ENCODE assay signal across 9 mouse cellular contexts in genomic region chr13:53471926-53472613, GRCm38 (mm10). TPM values are rescaled to one million over a fixed set of nuclear protein-coding genes. Genes with fewer than 3 reads are reported as not detected.
DNase-seq lines count a peak whose midpoint lies in the region; ATAC-seq and TF ChIP-seq lines count a peak whose summit lies in the region.
"Had no signal": no experiment of that assay in that cellular context is flagged by ENCODE, and none has a peak within 500 bp of the region (broad histone marks: within the 10 kb centered on the region; RNA-seq: fewer than 3 reads in every experiment).

No protein-coding gene starts in this region.

- no peaks in the 10 kb centered on the region for H3K9me3 ChIP-seq in lung, postnatal 0 days (ENCODE audit: low read length)
- H3K9me3 ChIP-seq in limb, embryonic 12.5 days = no peaks in the 10 kb centered on the region
- no peaks in the 10 kb centered on the region for H3K9me3 ChIP-seq in stomach, embryonic 15.5 days

- peak overlapping the region; percentile 75 for H3K4me2 ChIP-seq in lung, postnatal 0 days (replicated peaks; ENCODE audit: low read depth, low read length)
- H3K4me2 ChIP-seq in limb, embryonic 12.5 days = peak overlapping the region; percentile 88
- H3K4me2 ChIP-seq in stomach, embryonic 15.5 days = peak overlapping the region; percentile 89

- H3K27ac ChIP-seq in lung, postnatal 0 days (ENCODE audit: low read length) = no peak overlapping the region
- H3K27ac ChIP-seq in limb, embryonic 12.5 days = peak overlapping the region; percentile 87
- H3K27ac ChIP-seq in stomach, embryonic 15.5 days = no peak overlapping the region

- peaks cover 73% of the 10 kb centered on the region for H3K27me3 ChIP-seq in lung, postnatal 0 days (replicated peaks; ENCODE audit: insufficient read depth, low read length)
- H3K27me3 ChIP-seq in limb, embryonic 12.5 days = peaks cover 90% of the 10 kb centered on the region
- peaks cover 87% of the 10 kb centered on the region for H3K27me3 ChIP-seq in stomach, embryonic 15.5 days (replicated peaks)

- TF ChIP-seq CTCF in lung, postnatal 0 days (IDR thresholded peaks at IDR 0.05) = no peak

- peak overlapping the region; percentile 47 for H3K4me3 ChIP-seq in lung, postnatal 0 days (ENCODE audit: low read depth, low read length)
- H3K4me3 ChIP-seq in limb, embryonic 12.5 days (replicated peaks) = peak overlapping the region; percentile 64
- peak overlapping the region; percentile 49 for H3K4me3 ChIP-seq in stomach, embryonic 15.5 days (replicated peaks)

- H3K9ac ChIP-seq in lung, postnatal 0 days (replicated peaks; ENCODE audit: low read depth) = no peak overlapping the region
- peak overlapping the region; percentile 78 for H3K9ac ChIP-seq in limb, embryonic 12.5 days (replicated peaks)
- peak overlapping the region; percentile 17; the same call in 1 of the 2 replicates for H3K9ac ChIP-seq in stomach, embryonic 15.5 days

- no peak for TF ChIP-seq EP300 in lung, postnatal 0 days (IDR thresholded peaks at IDR 0.05)

- H3K36me3 ChIP-seq in lung, postnatal 0 days (ENCODE audit: insufficient read depth, low read length) = no peaks in the 10 kb centered on the region
- H3K36me3 ChIP-seq in limb, embryonic 12.5 days = no peaks in the 10 kb centered on the region
- no peaks in the 10 kb centered on the region for H3K36me3 ChIP-seq in stomach, embryonic 15.5 days

- DNase-seq in adrenal gland, adult 8-10 months = peak; percentile 14
- no peak for DNase-seq in adrenal gland, adult 2 months
- DNase-seq in lung, postnatal 0 days (ENCODE audit: low spot score) = no peak
- no peak for DNase-seq in lung, adult 18-20 months
- DNase-seq in adipocyte (ENCODE audit: low spot score) = no peak
- DNase-seq in retina, postnatal 1 day = no peak

- ATAC-seq in lung, postnatal 0 days = peak; percentile 59
- ATAC-seq in limb, embryonic 12.5 days (ENCODE audit: insufficient number of reproducible peaks, insufficient read depth, low FRiP score, low TSS enrichment, low read depth) = no peak
- ATAC-seq in stomach, embryonic 15.5 days (ENCODE audit: insufficient read depth, low FRiP score, low read depth) = no peak

- under 1% methylated on average over 49 of the region's 50 CpGs for WGBS in lung, postnatal 0 days
- WGBS in limb, embryonic 12.5 days = under 1% methylated on average over 50 of the region's 50 CpGs
- under 1% methylated on average over 50 of the region's 50 CpGs for WGBS in stomach, embryonic 15.5 days

- peaks cover 7% of the 10 kb centered on the region; the same call in 1 of the 2 replicates for H3K4me1 ChIP-seq in lung, postnatal 0 days (ENCODE audit: insufficient read depth, low read depth, low read length)
- H3K4me1 ChIP-seq in limb, embryonic 12.5 days (replicated peaks) = peaks cover 44% of the 10 kb centered on the region
- peaks cover 12% of the 10 kb centered on the region for H3K4me1 ChIP-seq in stomach, embryonic 15.5 days

RNA-seq across cellular contexts. Expression of gene Msx2, which starts 0.8 kb away (rescaled TPM):
- 1 to 10 TPM; 1.2 to 1.5 (median 1.4) TPM for total RNA-seq in adrenal gland, adult 8-10 months (2022)
- total RNA-seq in adrenal gland, adult 2 months (2021) = under 1 TPM; 0.14 to 0.69 TPM
- 0.75 and 1.1 TPM in 2 replicates for polyA plus RNA-seq in adrenal gland, adult 2 months (2012; rRNA removed)
- polyA plus RNA-seq in lung, postnatal 0 days (2015; fragmentation: Nextera tagmentation; extraction: Ambion mirVana) = 0.07 and 0.12 TPM in 2 replicates
- polyA plus RNA-seq in limb, embryonic 12.5 days (2016; fragmentation: Nextera tagmentation; extraction: Ambion mirVana) = 64.2 and 72.0 TPM in 2 replicates
- polyA plus RNA-seq in stomach, embryonic 15.5 days (2015; fragmentation: Nextera tagmentation; extraction: Ambion mirVana) = 1.7 TPM in 2 replicates
- polyA plus RNA-seq: large intestine, adult 2 months had no signal

Comparison
In these comparisons a context has a peak if more than half of its experiments do, and no peak if none do; other contexts are left out.
1. RNA of gene Msx2, which starts 0.8 kb away (polyA plus RNA-seq): 64.2 to 72.0 TPM in limb, embryonic 12.5 days; 1.7 TPM in stomach, embryonic 15.5 days, 0.75 to 1.1 TPM in adrenal gland, adult 2 months and 0.07 to 0.12 TPM in lung, postnatal 0 days; every median in the first group is over 10 times any median in the second.
2. Peak in every context shown above with its lines, with median percentiles within 50 percentile points of each other: H3K4me2 ChIP-seq and H3K4me3 ChIP-seq.